Mouse (Mus musculus): ENCODE results near the gene Dnajc11. TPM values are rescaled to one million over a fixed set of nuclear protein-coding genes. Genes with fewer than 3 reads are reported as not detected.

Gene Dnajc11
- total and polyA plus RNA-seq, 2 experiments from 2014 or later, result 75.9 to 88.5 TPM

- Histone ChIP-seq H3K9me3 (ENCODE audit: low read length) (no peaks in the 10 kb centered on the region), H3K4me3 (ENCODE audit: low read depth, low read length) (peak overlapping the region; percentile 61; the same call in 1 of the 2 replicates)
- ATAC-seq (ENCODE audit: low FRiP score), result no peak
Measured at GRCm38 (mm10) chr4:152029087-152029486, 95.6 kb downstream of the Dnajc11 start.

GRCm38 (mm10) chr4:152029997-152030396 lies 96.5 kb downstream of the Dnajc11 start:
- no peak for ATAC-seq (ENCODE audit: low FRiP score)
- no peaks in the 10 kb centered on the region for H3K9me3 ChIP-seq (ENCODE audit: low read length)
- DNase-seq (ENCODE audit: low spot score), result peak; percentile 64
- no peaks in the 10 kb centered on the region for H3K36me3 ChIP-seq (ENCODE audit: insufficient read depth, low read length)
- H3K4me2 ChIP-seq (ENCODE audit: low read depth, low read length, poor library complexity, severe bottlenecking), result peak overlapping the region; percentile 5; the same call in 1 of the 2 replicates
- 52% methylated on average over 4 of the region's 4 CpGs for WGBS
- TF ChIP-seq CTCF (IDR thresholded peaks at IDR 0.05), result peak; percentile 56
- H3K4me1 ChIP-seq (ENCODE audit: insufficient read depth, low read length), result peaks cover 31% of the 10 kb centered on the region
- no peak overlapping the region for H3K4me3 ChIP-seq (ENCODE audit: low read depth, low read length)
- no peak overlapping the region for H3K27ac ChIP-seq (ENCODE audit: low read depth, low read length)
- no peak overlapping the region for H3K9ac ChIP-seq (replicated peaks; ENCODE audit: low read length, poor library complexity, severe bottlenecking)
- no peaks in the 10 kb centered on the region for H3K27me3 ChIP-seq (ENCODE audit: insufficient read depth, low read length)

More at GRCm38 (mm10) chr4:152029087-152029486, 95.6 kb downstream of the Dnajc11 start:
- peaks cover 31% of the 10 kb centered on the region for H3K4me1 ChIP-seq (ENCODE audit: insufficient read depth, low read length)
- no peaks in the 10 kb centered on the region for H3K27me3 ChIP-seq (ENCODE audit: insufficient read depth, low read length)
- H3K4me2 ChIP-seq (ENCODE audit: low read depth, low read length, poor library complexity, severe bottlenecking), result peak overlapping the region; percentile 75
- peaks cover 4% of the 10 kb centered on the region; the same call in 1 of the 2 replicates for H3K36me3 ChIP-seq (ENCODE audit: insufficient read depth, low read length)
- TF ChIP-seq CTCF (IDR thresholded peaks at IDR 0.05), result peak; percentile 64
- 34% methylated on average over 5 of the region's 5 CpGs for WGBS
- no peak for DNase-seq (ENCODE audit: low spot score)
- H3K9ac ChIP-seq (replicated peaks; ENCODE audit: low read length, poor library complexity, severe bottlenecking), result no peak overlapping the region
- no peak overlapping the region for H3K27ac ChIP-seq (ENCODE audit: low read depth, low read length)

Other genes with a start within 250 kb of the Dnajc11 start
- 153 and 177 TPM in 2 replicates for gene Camta1, start 71.8 kb upstream of the Dnajc11 start, total RNA-seq (2014; rRNA removed)
- gene Camta1, start 71.8 kb upstream of the Dnajc11 start, polyA plus RNA-seq (2015; fragmentation: Nextera tagmentation; extraction: Ambion mirVana), result 130 and 140 TPM in 2 replicates
- 13.8 and 21.1 TPM in 2 replicates for gene Thap3, start 55.3 kb downstream of the Dnajc11 start, total RNA-seq (2014; rRNA removed)
- 42.7 and 45.7 TPM in 2 replicates for gene Thap3, start 55.3 kb downstream of the Dnajc11 start, polyA plus RNA-seq (2015; fragmentation: Nextera tagmentation; extraction: Ambion mirVana)
- 17.2 and 18.3 TPM in 2 replicates for gene Phf13, start 62.6 kb downstream of the Dnajc11 start, total RNA-seq (2014; rRNA removed)
- gene Phf13, start 62.6 kb downstream of the Dnajc11 start, polyA plus RNA-seq (2015; fragmentation: Nextera tagmentation; extraction: Ambion mirVana), result 16.6 and 17.1 TPM in 2 replicates
- 9.0 and 13.2 TPM in 2 replicates for gene Klhl21, start 75.1 kb downstream of the Dnajc11 start, total RNA-seq (2014; rRNA removed)
- gene Klhl21, start 75.1 kb downstream of the Dnajc11 start, polyA plus RNA-seq (2015; fragmentation: Nextera tagmentation; extraction: Ambion mirVana), result 3.5 and 4.1 TPM in 2 replicates
- 7.8 and 8.9 TPM in 2 replicates for gene Zbtb48, start 94.0 kb downstream of the Dnajc11 start, total RNA-seq (2014; rRNA removed)
- 17.0 and 20.6 TPM in 2 replicates for gene Zbtb48, start 94.0 kb downstream of the Dnajc11 start, polyA plus RNA-seq (2015; fragmentation: Nextera tagmentation; extraction: Ambion mirVana)
- 0.11 and 1.5 TPM in 2 replicates for gene Tas1r1, start 104.9 kb downstream of the Dnajc11 start, total RNA-seq (2014; rRNA removed)
- gene Tas1r1, start 104.9 kb downstream of the Dnajc11 start, polyA plus RNA-seq (2015; fragmentation: Nextera tagmentation; extraction: Ambion mirVana), result 1.6 TPM in 2 replicates
- gene Nol9, start 105.6 kb downstream of the Dnajc11 start, total RNA-seq (2014; rRNA removed), result 22.5 and 27.4 TPM in 2 replicates
- 17.5 and 19.0 TPM in 2 replicates for gene Nol9, start 105.6 kb downstream of the Dnajc11 start, polyA plus RNA-seq (2015; fragmentation: Nextera tagmentation; extraction: Ambion mirVana)
- 17.6 and 33.5 TPM in 2 replicates for gene Plekhg5, start 138.8 kb downstream of the Dnajc11 start, total RNA-seq (2014; rRNA removed)
- gene Plekhg5, start 138.8 kb downstream of the Dnajc11 start, polyA plus RNA-seq (2015; fragmentation: Nextera tagmentation; extraction: Ambion mirVana), result 13.0 and 15.1 TPM in 2 replicates
- gene Tnfrsf25, start 182.2 kb downstream of the Dnajc11 start, total RNA-seq (2014; rRNA removed), result 0.99 and 2.0 TPM in 2 replicates
- 0.38 and 0.49 TPM in 2 replicates for gene Tnfrsf25, start 182.2 kb downstream of the Dnajc11 start, polyA plus RNA-seq (2015; fragmentation: Nextera tagmentation; extraction: Ambion mirVana)
- gene Espn, start 218.7 kb downstream of the Dnajc11 start, total RNA-seq (2014; rRNA removed), result 0.22 and 0.42 TPM in 2 replicates
- 0.22 and 0.53 TPM in 2 replicates for gene Espn, start 218.7 kb downstream of the Dnajc11 start, polyA plus RNA-seq (2015; fragmentation: Nextera tagmentation; extraction: Ambion mirVana)
- gene Hes2, start 225.2 kb downstream of the Dnajc11 start, total RNA-seq (2014; rRNA removed), result not detected in 2 replicates
- not detected in 2 replicates for gene Hes2, start 225.2 kb downstream of the Dnajc11 start, polyA plus RNA-seq (2015; fragmentation: Nextera tagmentation; extraction: Ambion mirVana)
- gene Acot7, start 244.4 kb downstream of the Dnajc11 start, total RNA-seq (2014; rRNA removed), result 228 and 259 TPM in 2 replicates
- gene Acot7, start 244.4 kb downstream of the Dnajc11 start, polyA plus RNA-seq (2015; fragmentation: Nextera tagmentation; extraction: Ambion mirVana), result 510 and 544 TPM in 2 replicates